Mouse (Mus musculus): ENCODE data around the gene B230219D22Rik.
A peak's percentile ranks its signal among the peaks of the same experiment; 100 is the strongest.
"Not testable (repeated sequence)": the region's sequence is repeated elsewhere in the genome, so short reads cannot be mapped to it uniquely, and the experiment has no call there.

The B230219D22Rik gene

GRCm38 (mm10) chr13:55692535-55693242, at the start of gene B230219D22Rik:
B230219D22Rik (plus strand) TSS chr13:55693124.
- peak; percentile 80 to 82 for DNase-seq (ENCODE audit: low spot score in 2 of 2)

GRCm38 (mm10) chr13:55644525-55644924, 48.4 kb upstream of the B230219D22Rik start:
- DNase-seq (ENCODE audit: low spot score in 2 of 2): no peak

- no peak for DNase-seq (ENCODE audit: low spot score in 2 of 2)
These were observed 42.8 kb upstream of the B230219D22Rik start for GRCm38 (mm10) chr13:55650098-55650497.

GRCm38 (mm10) chr13:55650980-55651379, 41.9 kb upstream of the B230219D22Rik start:
- no peak for DNase-seq (ENCODE audit: low spot score in 2 of 2)

GRCm38 (mm10) chr13:55668550-55668949, 24.4 kb upstream of the B230219D22Rik start:
- DNase-seq (ENCODE audit: low spot score in 2 of 2): no peak

- DNase-seq (ENCODE audit: low spot score in 2 of 2): no peak
These were observed 20.2 kb upstream of the B230219D22Rik start for GRCm38 (mm10) chr13:55672711-55673110.

GRCm38 (mm10) chr13:55677364-55677763, 15.6 kb upstream of the B230219D22Rik start:
- no peak for DNase-seq (ENCODE audit: low spot score in 2 of 2)

- no peak for DNase-seq (ENCODE audit: low spot score in 2 of 2)
These were observed 10.7 kb upstream of the B230219D22Rik start for GRCm38 (mm10) chr13:55682201-55682600.

- DNase-seq (ENCODE audit: low spot score in 2 of 2): no peak
These were observed 9.3 kb upstream of the B230219D22Rik start for GRCm38 (mm10) chr13:55683581-55683980.

GRCm38 (mm10) chr13:55686107-55686633, 6.8 kb upstream of the B230219D22Rik start:
- no peak for DNase-seq (ENCODE audit: low spot score in 2 of 2)

GRCm38 (mm10) chr13:55687927-55688602, 4.9 kb upstream of the B230219D22Rik start:
- no peak for DNase-seq (ENCODE audit: low spot score in 2 of 2)

- peak in 1 of 2 experiments; percentile 6 for DNase-seq (ENCODE audit: low spot score in 2 of 2)
These were observed 358 bp downstream of the B230219D22Rik start for GRCm38 (mm10) chr13:55693243-55693721.

GRCm38 (mm10) chr13:55694110-55694509, 1.2 kb downstream of the B230219D22Rik start:
- DNase-seq (ENCODE audit: low spot score in 2 of 2): no peak

GRCm38 (mm10) chr13:55695989-55696388, 3.1 kb downstream of the B230219D22Rik start:
- not testable (repeated sequence) for DNase-seq (ENCODE audit: low spot score in 2 of 2)

- no peak for DNase-seq (ENCODE audit: low spot score in 2 of 2)
These were observed 11.4 kb downstream of the B230219D22Rik start for GRCm38 (mm10) chr13:55704301-55704700.

GRCm38 (mm10) chr13:55712846-55713245, 19.9 kb downstream of the B230219D22Rik start:
- no peak for DNase-seq (ENCODE audit: low spot score in 2 of 2)

- DNase-seq (ENCODE audit: low spot score in 2 of 2): peak; percentile 77 to 80
These were observed 21.7 kb downstream of the B230219D22Rik start, which contains the start of gene Txndc15 for GRCm38 (mm10) chr13:55714501-55715166. Txndc15 (plus strand) TSS chr13:55714650.

GRCm38 (mm10) chr13:55715167-55715512, 22.2 kb downstream of the B230219D22Rik start:
- no peak for DNase-seq (ENCODE audit: low spot score in 2 of 2)

GRCm38 (mm10) chr13:55715908-55716510, 23.1 kb downstream of the B230219D22Rik start:
- no peak for DNase-seq (ENCODE audit: low spot score in 2 of 2)

GRCm38 (mm10) chr13:55721516-55721915, 28.6 kb downstream of the B230219D22Rik start:
- no peak for DNase-seq (ENCODE audit: low spot score in 2 of 2)

- no peak for DNase-seq (ENCODE audit: low spot score in 2 of 2)
These were observed 29.1 kb downstream of the B230219D22Rik start for GRCm38 (mm10) chr13:55721995-55722394.

All from right cerebral cortex, postnatal 36 days (tissue).